Mouse (Mus musculus): ENCODE results near the gene Mxi1.

- TF ChIP-seq CTCF (IDR thresholded peaks at IDR 0.05; ENCODE audit: low read depth, low read length) (no peak), POLR2A (IDR thresholded peaks at IDR 0.05; ENCODE audit: insufficient read depth, low read length) (no peak), EP300 (IDR thresholded peaks at IDR 0.05; ENCODE audit: insufficient read depth, low read depth, low read length) (no peak)
Observed at GRCm38 (mm10) chr19:53359160-53360033, 49.1 kb downstream of the Mxi1 start.
